20 mouse cellular contexts compared by ENCODE assay signal in the genomic region with DNA sequence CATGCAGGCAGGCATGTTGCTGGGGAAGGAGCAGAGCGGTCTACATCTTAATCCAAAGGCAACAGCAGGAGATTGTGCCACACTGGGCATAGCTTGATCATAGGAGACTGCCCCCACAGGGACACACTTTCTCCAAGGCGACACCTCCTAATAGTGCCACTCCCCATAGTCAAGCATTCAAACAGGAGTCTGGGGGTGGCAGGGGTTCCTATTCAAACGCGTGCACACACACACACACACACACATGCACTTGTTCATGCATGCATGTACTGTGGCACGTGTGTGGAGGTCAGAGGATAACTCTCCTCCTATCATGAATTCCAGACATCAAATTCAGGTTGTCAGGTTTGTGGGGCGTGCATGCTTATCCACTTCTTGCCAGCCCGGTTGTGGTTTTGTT. TPM values are rescaled to one million over a fixed set of nuclear protein-coding genes. Genes with fewer than 3 reads are reported as not detected.
"Had no signal": no experiment of that assay in that cellular context is flagged by ENCODE, and none has a peak within 500 bp of the region (broad histone marks: within the 10 kb centered on the region; RNA-seq: fewer than 3 reads in every experiment).

No protein-coding gene starts in this region.

- H3K27ac ChIP-seq: neural tube, embryonic 13.5 days; neural tube, embryonic 15.5 days; stomach, embryonic 15.5 days; stomach, postnatal 0 days had no signal

- H3K9ac ChIP-seq: neural tube, embryonic 13.5 days; neural tube, embryonic 15.5 days; stomach, embryonic 15.5 days had no signal

- H3K4me2 ChIP-seq: neural tube, embryonic 13.5 days; neural tube, embryonic 15.5 days; stomach, embryonic 15.5 days had no signal

- DNase-seq: retina, postnatal 1 day; right cerebral cortex, adult 18-20 months; right cerebral cortex, postnatal 14 days; right cerebral cortex, postnatal 25 days; right cerebral cortex, postnatal 4 days; spleen, adult 18-20 months; thymus, adult 18-20 months; thymus, adult 2 months; thymus, postnatal 14 days; thymus, postnatal 25 days; thymus, postnatal 36 days; thymus, postnatal 4 days had no signal

- H3K27me3 ChIP-seq: neural tube, embryonic 13.5 days; neural tube, embryonic 15.5 days; stomach, embryonic 15.5 days had no signal

- H3K9me3 ChIP-seq: neural tube, embryonic 13.5 days; neural tube, embryonic 15.5 days; stomach, embryonic 15.5 days had no signal

- H3K4me3 ChIP-seq: neural tube, embryonic 13.5 days; neural tube, embryonic 15.5 days; stomach, embryonic 15.5 days had no signal

RNA-seq across cellular contexts. Expression of a gene that starts 23.4 kb away (rescaled TPM):
- total RNA-seq: neutrophil, adult 5-6 weeks had no signal

RNA-seq across cellular contexts. Expression of a gene that starts 29.6 kb away (rescaled TPM):
- total RNA-seq: neutrophil, adult 5-6 weeks had no signal
- polyA plus RNA-seq: neural tube, embryonic 14.5 days; neural tube, embryonic 15.5 days; stomach, embryonic 14.5 days; urinary bladder, adult 2 months had no signal
